Mouse (Mus musculus) lung, postnatal 0 days (tissue): ENCODE measurements at regions not wholly inside any gene's neighbourhood (a gene's known extent, or its start where the extent isn't known, plus 50 kb on each side); places are given as distances from the start of the nearest gene placed in this dataset.

Source experiments
- CTCF ChIP-seq: IDR thresholded peaks from 2 replicates; pipeline ENCODE4 v1.5.1; 2016; ENCODE audit warnings: antibody characterized with exemption, mild to moderate bottlenecking
- EP300 ChIP-seq: IDR thresholded peaks from 2 replicates; pipeline ENCODE4 v1.6.1; 2016; ENCODE audit warnings: antibody characterized with exemption, mild to moderate bottlenecking, control low read depth

- TF ChIP-seq CTCF: no peak
- no peak for TF ChIP-seq EP300
Observed at GRCm38 (mm10) chr12:109918901-109919300, 318.8 kb upstream of the Rtl1 start.
